Mouse (Mus musculus): ENCODE results near the gene Alg5.
A peak's percentile ranks its signal among the peaks of the same experiment; 100 is the strongest.

The Alg5 gene

GRCm38 (mm10) chr3:54793762-54794161, 58.4 kb downstream of the Alg5 start:
- no peak for DNase-seq (ENCODE audit: low spot score in 2 of 2)

DNA sequence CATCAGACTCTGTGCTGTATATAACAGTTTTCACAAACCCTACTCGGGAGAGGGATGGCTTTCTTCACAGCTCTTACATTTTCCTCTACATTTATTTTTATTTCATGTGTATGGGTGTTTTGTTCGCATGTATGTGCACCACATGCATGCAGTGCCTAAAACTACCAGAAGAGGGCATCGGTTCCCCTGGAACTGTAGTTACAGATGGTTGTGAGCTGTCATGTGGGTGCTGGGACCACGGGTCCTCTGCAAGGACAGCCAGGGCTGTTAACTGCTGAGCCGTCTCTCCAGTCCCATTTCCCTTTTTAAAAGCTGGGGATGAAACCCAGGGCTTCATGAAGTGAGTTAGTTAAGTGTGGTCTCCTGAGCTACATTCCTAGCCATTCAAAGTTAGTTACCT, 60.0 kb downstream of the Alg5 start:
- no peak for DNase-seq (ENCODE audit: low spot score in 2 of 2)

- no peak for DNase-seq (ENCODE audit: low spot score in 2 of 2)
Observed at GRCm38 (mm10) chr3:54795806-54796205, 60.5 kb downstream of the Alg5 start.

GRCm38 (mm10) chr3:54797211-54797610, 61.9 kb downstream of the Alg5 start:
- DNase-seq (ENCODE audit: low spot score in 2 of 2): peak in 1 of 2 experiments; percentile 36
